Mouse (Mus musculus) forelimb bud, embryonic 11.5 days (tissue): ENCODE measurements around the gene Mroh9.

ENCODE experiments used
- DNase-seq: peaks from one replicate; pipeline ENCODE4 v3.0.0-alpha.2; 2012; ENCODE audit warnings: low read depth, low spot score

The Mroh9 gene

GRCm38 (mm10) chr1:162984428-162984827 is 101.0 kb downstream of the Mroh9 start, which contains the start of gene Fmo3:
Gene Fmo3 (minus strand): TSS chr1:162984528.
- DNase-seq: no peak
